Mouse (Mus musculus): ENCODE results near the gene Man2a1.

DNA sequence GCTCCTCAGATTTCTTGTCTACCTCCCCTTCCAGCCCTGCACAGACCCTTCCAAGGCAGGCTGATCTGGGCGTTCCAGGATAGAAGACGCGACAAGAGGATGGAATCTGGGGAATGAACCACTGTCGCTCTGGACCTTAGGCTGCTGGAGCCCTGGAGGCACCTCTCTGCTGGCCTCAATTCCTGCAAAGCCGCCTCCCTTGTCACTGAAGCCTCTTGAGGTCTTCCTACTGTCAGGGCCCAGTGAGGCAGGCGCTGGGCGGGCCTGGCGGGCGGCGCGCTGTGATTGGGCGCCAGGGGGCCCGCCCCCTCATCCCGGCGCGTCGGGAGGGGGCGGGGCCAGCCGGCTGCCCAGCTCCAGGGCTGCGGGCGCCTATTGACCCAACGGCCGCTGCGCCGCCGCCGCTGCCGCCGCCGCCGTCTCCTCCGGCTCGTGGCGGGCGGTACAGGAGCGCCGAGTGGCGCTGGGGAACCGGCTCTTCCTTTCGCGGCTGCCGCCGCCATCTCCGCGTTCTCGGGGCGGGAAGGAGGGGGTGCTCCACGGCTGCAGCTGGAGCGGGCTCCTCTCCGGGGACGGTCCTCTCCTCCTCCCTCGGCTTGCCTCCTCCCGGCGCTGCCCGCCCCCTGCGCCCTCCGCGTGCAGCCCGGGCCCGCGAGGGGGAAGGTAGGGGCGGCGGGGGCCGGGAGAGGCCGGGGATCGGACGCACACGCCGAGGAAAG, at the start of gene Man2a1:
- no peak for TF ChIP-seq USF1 (IDR thresholded peaks at IDR 0.05; ENCODE audit: low read depth)
- no peak for TF ChIP-seq CTCF (IDR thresholded peaks at IDR 0.05; ENCODE audit: control insufficient read depth, insufficient read depth, insufficient read length)
- TF ChIP-seq MYOD1 (IDR thresholded peaks at IDR 0.05; ENCODE audit: control insufficient read depth, insufficient read length, low read depth): no peak

Measured in C2C12 (cell line).